Mouse (Mus musculus) liver, adult 10 weeks (tissue): Measurements from ENCODE around the gene Hoxa1. TPM values are rescaled to one million over a fixed set of nuclear protein-coding genes. Genes with fewer than 3 reads are reported as not detected.

Experiments
- polyA plus RNA-seq: library from polyadenylated mRNA; stranded (reverse); fragments of 350-450 nt; fragmentation: Illumina TruSeq; extraction: RNeasy Lipid Tissue Mini Kit (QIAGEN cat#74804); gene quantifications from one replicate; pipeline ENCODE4 v1.2.3, GENCODE M21; 2014; ENCODE audit warnings: low read depth, low replicate concordance

Gene Hoxa1
- polyA plus RNA-seq: not detected

GRCm38 (mm10) chr6:52158276-52159051 is at the start of gene Hoxa1:
Hoxa1 (minus strand) TSS chr6:52158317.

DNA sequence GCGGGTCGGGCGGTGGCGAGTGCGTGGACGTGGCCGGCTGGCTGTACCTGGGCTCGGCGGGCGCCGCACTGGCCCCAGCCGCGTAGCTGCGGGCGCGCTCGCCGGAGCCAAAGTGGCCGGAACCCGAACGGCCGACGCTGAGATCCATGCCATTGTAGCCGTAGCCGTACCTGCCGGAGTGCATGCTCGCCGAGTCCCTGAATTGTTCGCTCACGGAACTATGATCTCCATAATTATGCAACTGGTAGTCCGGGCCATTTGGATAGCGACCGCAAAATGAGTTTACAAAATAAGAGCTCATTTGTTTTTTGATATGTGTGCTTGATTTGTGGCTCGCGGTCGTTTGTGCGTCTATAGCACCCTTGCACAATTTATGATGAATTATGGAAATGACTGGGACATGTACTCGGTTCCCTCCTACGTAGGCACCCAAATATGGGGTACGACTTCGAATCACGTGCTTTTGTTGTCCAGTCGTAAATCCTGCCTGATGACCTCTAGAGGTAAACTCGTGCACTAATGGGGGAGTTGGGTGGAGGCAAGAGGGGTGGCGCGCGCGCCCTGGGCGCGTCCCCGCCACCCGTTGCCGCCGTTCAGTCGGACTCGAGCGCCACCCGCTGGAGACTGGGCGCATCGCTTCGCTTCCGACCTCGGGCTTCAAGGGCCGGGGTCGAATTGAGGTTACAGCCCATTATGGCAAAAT is 46.1 kb upstream of the Hoxa1 start, which contains the start of gene Hoxa5:
TSS of gene Hoxa5 (minus strand) at position 538 of the 703 bp plus-strand sequence.

GRCm38 (mm10) chr6:52190906-52191810 is 33.0 kb upstream of the Hoxa1 start, which contains the start of gene Hoxa4:
Hoxa4 (minus strand) TSS chr6:52191753.

DNA sequence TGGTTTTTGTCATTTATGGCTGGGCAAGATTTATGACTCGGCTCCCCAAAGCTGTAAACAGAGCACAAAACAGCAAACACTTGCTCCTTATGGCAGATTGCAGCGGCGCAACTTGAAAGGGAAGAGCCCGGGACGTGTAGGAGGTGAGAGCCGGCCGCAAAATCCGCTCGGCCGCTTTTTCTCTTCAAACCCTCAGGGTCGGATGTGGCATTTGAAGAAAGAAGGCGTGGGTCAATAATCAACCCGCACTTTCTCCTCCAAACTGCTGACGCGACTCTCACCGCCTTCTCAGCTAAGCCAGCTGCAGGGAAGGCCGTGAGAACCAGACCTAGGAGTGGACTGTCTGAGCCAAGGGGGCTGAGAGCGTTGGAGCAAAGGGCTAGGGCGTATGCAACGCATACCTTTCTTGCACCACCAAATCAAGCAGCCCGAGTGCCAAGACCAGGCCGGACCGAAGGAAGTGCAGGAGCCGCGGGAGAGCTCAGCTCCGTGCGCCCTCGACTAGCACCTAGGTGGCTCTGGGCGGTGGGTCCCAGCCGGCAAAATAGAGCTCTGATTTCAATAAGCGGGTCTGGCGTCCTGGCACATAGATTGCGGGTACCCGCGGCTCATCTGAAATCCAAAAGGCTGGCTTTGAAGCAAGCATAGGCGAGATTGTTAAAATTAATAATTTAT is 19.1 kb upstream of the Hoxa1 start, which contains the start of gene 5730596B20Rik:
TSS of gene 5730596B20Rik (plus strand) at position 438 of the 675 bp plus-strand sequence.

GRCm38 (mm10) chr6:52164626-52165440 is 6.7 kb upstream of the Hoxa1 start, which contains the start of gene Hoxa2:
Hoxa2 (minus strand) TSS chr6:52164831.

Other genes with a start within 250 kb of the Hoxa1 start
- gene Skap2, start 145.8 kb downstream of the Hoxa1 start, polyA plus RNA-seq: 33.2 TPM
- gene Hoxa2, start 6.5 kb upstream of the Hoxa1 start, polyA plus RNA-seq: 0.58 TPM
- 0.13 TPM for gene 5730596B20Rik, start 19.2 kb upstream of the Hoxa1 start, polyA plus RNA-seq
- gene Hoxa4, start 33.4 kb upstream of the Hoxa1 start, polyA plus RNA-seq: not detected
- 0.61 TPM for gene Hoxa5, start 46.3 kb upstream of the Hoxa1 start, polyA plus RNA-seq
- not detected for gene Hoxa6, start 50.4 kb upstream of the Hoxa1 start, polyA plus RNA-seq
- 0.53 TPM for gene Hoxa3, start 55.0 kb upstream of the Hoxa1 start, polyA plus RNA-seq
- gene Gm28308, start 55.0 kb upstream of the Hoxa1 start, polyA plus RNA-seq: not detected
- not detected for gene Hoxa7, start 63.5 kb upstream of the Hoxa1 start, polyA plus RNA-seq
- not detected for gene Hoxa9, start 72.8 kb upstream of the Hoxa1 start, polyA plus RNA-seq
- not detected for gene Hoxa10, start 82.5 kb upstream of the Hoxa1 start, polyA plus RNA-seq
- not detected for gene Hoxa11, start 87.5 kb upstream of the Hoxa1 start, polyA plus RNA-seq
- gene Hoxa13, start 102.6 kb upstream of the Hoxa1 start, polyA plus RNA-seq: not detected
- not detected for gene Evx1, start 155.2 kb upstream of the Hoxa1 start, polyA plus RNA-seq